Mouse (Mus musculus): ENCODE results near the gene Slc11a1.
"Not testable (repeated sequence)": the region's sequence is repeated elsewhere in the genome, so short reads cannot be mapped to it uniquely, and the experiment has no call there.

The Slc11a1 gene

GRCm38 (mm10) chr1:74374980-74375379 lies at the start of gene Slc11a1:
Gene Slc11a1, plus strand, starts transcription at chr1:74375195.
- no peak for DNase-seq (ENCODE audit: extremely low read depth, low read depth, low spot score)

GRCm38 (mm10) chr1:74326916-74327315 lies 48.1 kb upstream of the Slc11a1 start:
- not testable (repeated sequence) for DNase-seq (ENCODE audit: extremely low read depth, low read depth, low spot score)

- DNase-seq (ENCODE audit: extremely low read depth, low read depth, low spot score): peak; percentile 79
These were observed 45.0 kb upstream of the Slc11a1 start for GRCm38 (mm10) chr1:74329899-74330431.

GRCm38 (mm10) chr1:74331046-74331681 lies 43.8 kb upstream of the Slc11a1 start:
- DNase-seq (ENCODE audit: extremely low read depth, low read depth, low spot score): peak; percentile 88

- DNase-seq (ENCODE audit: extremely low read depth, low read depth, low spot score): peak; percentile 59
These were observed 42.7 kb upstream of the Slc11a1 start for GRCm38 (mm10) chr1:74332241-74332763.

- DNase-seq (ENCODE audit: extremely low read depth, low read depth, low spot score): no peak
These were observed 42.1 kb upstream of the Slc11a1 start for GRCm38 (mm10) chr1:74332930-74333329.

- no peak for DNase-seq (ENCODE audit: extremely low read depth, low read depth, low spot score)
These were observed 40.4 kb upstream of the Slc11a1 start for GRCm38 (mm10) chr1:74334607-74335006.

- no peak for DNase-seq (ENCODE audit: extremely low read depth, low read depth, low spot score)
These were observed 40.0 kb upstream of the Slc11a1 start for GRCm38 (mm10) chr1:74335033-74335432.

GRCm38 (mm10) chr1:74335436-74336170 lies 39.4 kb upstream of the Slc11a1 start:
- no peak for DNase-seq (ENCODE audit: extremely low read depth, low read depth, low spot score)

- no peak for DNase-seq (ENCODE audit: extremely low read depth, low read depth, low spot score)
These were observed 37.7 kb upstream of the Slc11a1 start for GRCm38 (mm10) chr1:74337241-74337771.

- DNase-seq (ENCODE audit: extremely low read depth, low read depth, low spot score): no peak
These were observed 37.0 kb upstream of the Slc11a1 start for GRCm38 (mm10) chr1:74338013-74338412.

GRCm38 (mm10) chr1:74338626-74339025 lies 36.4 kb upstream of the Slc11a1 start:
- DNase-seq (ENCODE audit: extremely low read depth, low read depth, low spot score): no peak

GRCm38 (mm10) chr1:74339917-74340316 lies 35.1 kb upstream of the Slc11a1 start:
- DNase-seq (ENCODE audit: extremely low read depth, low read depth, low spot score): no peak

GRCm38 (mm10) chr1:74340361-74340764 lies 34.6 kb upstream of the Slc11a1 start:
- peak; percentile 87 for DNase-seq (ENCODE audit: extremely low read depth, low read depth, low spot score)

GRCm38 (mm10) chr1:74340992-74341391 lies 34.0 kb upstream of the Slc11a1 start:
- DNase-seq (ENCODE audit: extremely low read depth, low read depth, low spot score): not testable (repeated sequence)

- DNase-seq (ENCODE audit: extremely low read depth, low read depth, low spot score): no peak
These were observed 33.1 kb upstream of the Slc11a1 start for GRCm38 (mm10) chr1:74341898-74342297.

- no peak for DNase-seq (ENCODE audit: extremely low read depth, low read depth, low spot score)
These were observed 32.7 kb upstream of the Slc11a1 start for GRCm38 (mm10) chr1:74342308-74342707.

- DNase-seq (ENCODE audit: extremely low read depth, low read depth, low spot score): no peak
These were observed 31.8 kb upstream of the Slc11a1 start for GRCm38 (mm10) chr1:74343161-74343560.

GRCm38 (mm10) chr1:74344163-74344916 lies 30.7 kb upstream of the Slc11a1 start:
- no peak for DNase-seq (ENCODE audit: extremely low read depth, low read depth, low spot score)

- DNase-seq (ENCODE audit: extremely low read depth, low read depth, low spot score): no peak
These were observed 23.7 kb upstream of the Slc11a1 start for GRCm38 (mm10) chr1:74351185-74351769.

Measured in fat pad, adult 2 months (tissue).